Mouse (Mus musculus): Measurements from ENCODE around the gene Kif22.
"Not testable (repeated sequence)": the region's sequence is repeated elsewhere in the genome, so short reads cannot be mapped to it uniquely, and the experiment has no call there.

DNA sequence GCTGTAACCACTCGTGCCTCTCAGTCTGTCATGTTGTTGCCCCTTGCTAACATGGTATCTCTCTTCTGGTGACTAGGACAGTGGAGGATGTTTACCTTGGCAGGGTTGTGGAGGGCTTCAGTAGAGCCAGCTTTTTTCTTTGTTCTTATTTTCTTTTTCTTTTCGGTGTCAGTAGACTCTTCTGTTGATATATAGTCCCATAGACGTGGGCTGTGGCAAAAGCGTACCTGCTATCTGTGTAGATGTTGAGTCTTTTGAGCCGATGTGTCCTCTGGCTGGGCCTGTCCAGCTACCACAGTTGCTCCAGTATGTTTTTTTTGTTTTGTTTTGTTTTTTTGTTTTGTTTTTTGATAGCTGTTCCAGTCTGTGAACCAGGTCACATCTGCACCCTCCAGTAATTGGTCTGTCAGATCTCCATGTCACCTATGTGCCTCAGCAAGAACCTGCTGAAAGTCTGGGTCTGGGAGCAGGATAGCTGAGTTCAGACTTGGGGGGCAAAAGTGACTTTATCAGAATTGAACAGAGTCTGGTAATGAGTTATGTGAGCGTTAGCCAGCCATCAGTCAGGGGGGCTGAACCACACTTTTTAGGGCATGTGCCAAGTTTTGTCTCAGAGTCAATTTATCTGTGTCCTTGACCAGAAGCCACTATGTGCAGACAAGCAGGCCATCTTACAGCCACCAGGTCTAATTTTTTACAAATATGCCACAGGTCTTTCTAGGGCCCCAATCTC lies 45.2 kb upstream of the Kif22 start, which contains the start of gene Zg16:
- TF ChIP-seq EP300 (IDR thresholded peaks at IDR 0.05; ENCODE audit: low read depth): 0 out of 2 replicates have a peak, but pooled peaks have one; percentile 17
- TF ChIP-seq CTCF (IDR thresholded peaks at IDR 0.05; ENCODE audit: low read depth): not testable (repeated sequence)

Measured in liver, embryonic 14.5 days (tissue).